Mouse (Mus musculus) forebrain, embryonic 11.5 days (tissue): ENCODE data around the gene Cchcr1. TPM values are rescaled to one million over a fixed set of nuclear protein-coding genes. Genes with fewer than 3 reads are reported as not detected.
"Not testable (repeated sequence)": the region's sequence is repeated elsewhere in the genome, so short reads cannot be mapped to it uniquely, and the experiment has no call there.

Experiments used
- ATAC-seq: fragments of 200-750 bp; cut with Nextera tagmentation; replicated peaks from 2 replicates; pipeline ENCODE4 v1.8.0; 2017; ENCODE audit warnings: moderate TSS enrichment; ENCODE audit not compliant: low FRiP score
- DNase-seq: peaks from one replicate; pipeline ENCODE4 v3.0.0-alpha.2; 2017; ENCODE audit warnings: low spot score
- H3K27ac ChIP-seq: fragments of 300-500 bp; sonication (generic); 2 replicates; pipeline ENCODE4 v1.5.1; 2014; ENCODE audit warnings: low read depth, low read length
- H3K27me3 ChIP-seq: fragments of 300-500 bp; sonication (generic); 2 replicates; pipeline ENCODE4 v1.6.1; 2014; ENCODE audit warnings: mild to moderate bottlenecking, low read length, mixed read lengths; ENCODE audit not compliant: control insufficient read depth, insufficient read depth
- H3K36me3 ChIP-seq: fragments of 300-500 bp; sonication (generic); 2 replicates; pipeline ENCODE4 v1.6.1; 2014; ENCODE audit warnings: mild to moderate bottlenecking, low read length, moderate library complexity, mixed read lengths; ENCODE audit not compliant: control insufficient read depth, insufficient read depth
- H3K4me1 ChIP-seq: fragments of 300-500 bp; sonication (generic); replicated peaks from 2 replicates; pipeline ENCODE4 v1.6.1; 2014; ENCODE audit warnings: low read length, mixed read lengths; ENCODE audit not compliant: control insufficient read depth, insufficient read depth
- H3K4me2 ChIP-seq: fragments of 300-500 bp; sonication (generic); 2 replicates; pipeline ENCODE4 v1.6.1; 2014; ENCODE audit warnings: low read depth, mild to moderate bottlenecking, low read length, moderate library complexity, mixed read lengths; ENCODE audit not compliant: severe bottlenecking
- H3K4me3 ChIP-seq: fragments of 300-500 bp; sonication (generic); 2 replicates; pipeline ENCODE4 v1.5.1; 2014; ENCODE audit warnings: low read depth, low read length
- H3K9ac ChIP-seq: fragments of 300-500 bp; sonication (generic); 2 replicates; pipeline ENCODE4 v1.6.1; 2014; ENCODE audit warnings: low read length
- H3K9me3 ChIP-seq: fragments of 300-500 bp; sonication (generic); 2 replicates; pipeline ENCODE4 v1.6.1; 2016; ENCODE audit warnings: low read length, mixed read lengths; ENCODE audit not compliant: control insufficient read depth
- WGBS: fragments of 180-500 bp; shearing (Covaris S2); extraction: QIAGEN DNeasy Blood & Tissue Kit; methylation state at CpG from one replicate; pipeline ENCODE4 v1.1.7; 2014; 5-methylcytosine and 5-hydroxymethylcytosine counted together
- polyA plus RNA-seq: library from polyadenylated mRNA; unstranded; fragments of >200 nt; fragmentation: Nextera tagmentation; extraction: Ambion mirVana; gene quantifications from 2 replicates; pipeline ENCODE4 v1.2.1, GENCODE M21; 2014

Cchcr1 gene
- polyA plus RNA-seq, 1 experiment from 2014 or later: 18.2 TPM

DNA sequence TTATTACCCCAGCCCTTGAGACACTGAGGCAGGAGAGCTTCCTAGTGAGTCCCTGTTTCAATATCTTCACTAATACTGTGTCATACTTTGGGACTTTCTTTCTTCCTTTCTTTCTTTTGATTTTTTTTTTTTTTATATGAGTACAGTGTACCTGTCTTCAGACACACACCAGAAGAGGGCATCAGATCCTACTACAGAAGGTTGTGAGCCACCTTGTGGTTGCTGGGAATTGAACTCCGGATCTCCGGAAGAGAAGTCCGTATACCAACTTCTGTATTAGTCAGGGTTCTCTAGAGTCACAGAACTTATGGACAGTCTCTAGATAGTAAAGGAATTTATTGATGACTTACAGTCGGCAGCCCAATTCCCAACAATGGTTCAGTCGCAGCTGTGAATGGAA is 8.6 kb upstream of the Cchcr1 start:
- DNase-seq, H3K27ac ChIP-seq, H3K4me1 ChIP-seq, H3K4me3 ChIP-seq, H3K36me3 ChIP-seq, H3K9me3 ChIP-seq, H3K4me2 ChIP-seq, ATAC-seq, H3K9ac ChIP-seq: not testable (repeated sequence)
- WGBS: 43% methylated on average over 5 of the region's 5 CpGs
- peaks cover 25% of the 10 kb centered on the region for H3K27me3 ChIP-seq

DNA sequence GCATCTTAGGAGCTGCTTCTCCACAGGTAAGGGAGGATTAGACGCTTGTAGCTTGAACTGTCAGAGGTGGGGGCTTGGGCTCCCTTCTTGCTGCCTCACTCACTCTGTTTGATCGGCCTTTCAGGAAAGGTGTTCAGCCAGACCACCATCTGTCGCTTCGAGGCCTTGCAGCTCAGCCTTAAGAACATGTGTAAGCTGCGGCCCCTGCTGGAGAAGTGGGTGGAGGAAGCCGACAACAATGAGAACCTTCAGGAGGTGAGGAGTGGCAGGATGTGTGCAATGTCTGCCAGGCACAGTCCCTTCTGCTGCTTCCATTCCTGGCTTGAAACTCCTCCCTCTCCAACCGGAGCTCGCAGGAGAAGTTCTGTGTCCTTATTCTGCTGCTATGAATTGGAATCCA is 7.6 kb upstream of the Cchcr1 start:
- H3K4me2 ChIP-seq: no peak overlapping the region
- peaks cover 25% of the 10 kb centered on the region for H3K27me3 ChIP-seq
- H3K9me3 ChIP-seq: no peaks in the 10 kb centered on the region
- DNase-seq (no peak), ATAC-seq (0 out of 2 replicates have a peak, but pooled peaks have one; percentile 26)
- WGBS: 34% methylated on average over 8 of the region's 8 CpGs
- no peaks in the 10 kb centered on the region for H3K36me3 ChIP-seq
- no peaks in the 10 kb centered on the region; the same call in 1 of the 2 replicates for H3K4me1 ChIP-seq
- peak overlapping the region; percentile 27; the same call in 1 of the 2 replicates for H3K9ac ChIP-seq
- H3K27ac ChIP-seq: no peak overlapping the region
- no peak overlapping the region for H3K4me3 ChIP-seq

DNA sequence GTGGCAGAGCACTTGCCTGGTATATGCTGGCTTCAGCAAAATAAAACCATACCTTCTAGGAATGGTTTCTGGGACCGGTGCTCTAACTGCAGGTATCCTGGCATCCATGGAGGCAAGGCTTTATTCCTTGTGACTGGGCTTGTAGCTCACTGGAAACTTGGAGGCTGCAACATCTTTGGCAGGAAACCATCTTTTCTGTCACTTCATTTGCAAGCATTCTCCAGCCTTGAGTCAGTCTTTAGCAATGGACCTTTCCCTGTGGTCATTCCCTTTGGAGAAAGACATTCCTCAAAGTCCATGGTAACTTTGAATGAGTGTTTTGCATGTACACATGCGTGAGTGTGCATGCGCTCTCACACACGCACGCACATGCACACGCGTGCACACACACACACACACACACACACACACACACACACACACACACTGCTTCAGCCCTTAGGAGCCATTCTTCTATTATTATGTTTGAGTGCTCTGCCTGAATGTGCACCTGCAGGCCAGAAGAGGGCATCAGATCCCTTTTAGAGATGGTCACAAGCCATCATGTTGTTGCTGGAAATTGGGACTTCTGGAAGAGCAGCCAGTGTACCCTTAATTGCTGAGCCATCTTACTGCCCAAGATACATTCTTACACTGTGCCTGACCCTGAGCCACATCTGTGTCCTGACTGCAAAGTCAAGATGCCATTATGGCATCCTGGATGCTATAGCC is 3.8 kb upstream of the Cchcr1 start:
- peaks cover 17% of the 10 kb centered on the region for H3K4me1 ChIP-seq
- peaks cover 2% of the 10 kb centered on the region; the same call in 1 of the 2 replicates for H3K27me3 ChIP-seq
- H3K4me2 ChIP-seq: no peak overlapping the region
- no peak overlapping the region for H3K9ac ChIP-seq
- no peaks in the 10 kb centered on the region for H3K9me3 ChIP-seq
- H3K27ac ChIP-seq: no peak overlapping the region
- no peak for DNase-seq
- WGBS: 94% methylated on average over 7 of the region's 7 CpGs
- no peak for ATAC-seq
- no peaks in the 10 kb centered on the region for H3K36me3 ChIP-seq
- no peak overlapping the region for H3K4me3 ChIP-seq

DNA sequence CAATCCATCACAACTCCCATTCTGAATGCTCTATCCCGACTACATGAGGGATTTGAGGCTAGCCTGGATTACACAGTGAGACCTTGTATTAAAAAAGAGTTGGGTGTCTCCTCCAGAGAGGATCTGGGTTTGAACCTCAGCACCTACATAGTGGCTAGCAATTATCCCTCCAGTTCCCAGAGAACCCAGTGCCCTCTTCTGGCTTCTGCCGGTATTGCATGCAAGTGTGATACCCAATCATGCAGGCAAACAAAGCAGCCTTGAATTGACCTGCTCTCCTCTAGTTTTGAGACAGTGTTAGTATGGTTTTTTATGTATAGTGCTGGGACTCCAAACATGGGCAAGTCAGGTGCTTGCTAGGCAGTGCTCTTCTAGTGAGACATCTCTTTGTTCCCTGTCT is 3.0 kb upstream of the Cchcr1 start:
- no peaks in the 10 kb centered on the region for H3K9me3 ChIP-seq
- H3K36me3 ChIP-seq: no peaks in the 10 kb centered on the region
- no peak overlapping the region for H3K27ac ChIP-seq

DNA sequence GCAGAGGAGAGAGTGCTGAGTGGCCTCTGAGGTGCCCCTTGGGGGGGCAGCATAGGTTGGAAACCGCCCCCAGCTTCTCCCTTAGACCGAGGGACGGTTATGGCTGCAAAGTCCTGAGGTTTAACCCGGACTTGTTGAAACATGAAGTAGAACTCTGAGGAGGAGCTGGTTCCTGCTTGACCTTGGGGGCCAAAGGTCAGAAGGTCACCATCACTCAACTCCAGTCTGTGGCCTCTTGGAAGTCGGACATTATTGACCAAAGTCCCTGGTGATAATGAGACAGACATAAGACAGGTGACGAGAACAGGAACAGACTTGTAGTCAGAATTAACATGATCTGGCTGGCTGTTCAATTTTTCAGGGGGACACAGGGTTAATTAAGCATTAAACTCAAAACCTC is 2.1 kb upstream of the Cchcr1 start:
- 69% methylated on average over 6 of the region's 6 CpGs for WGBS
- H3K27ac ChIP-seq: no peak overlapping the region
- H3K4me1 ChIP-seq: peaks cover 18% of the 10 kb centered on the region
- H3K9ac ChIP-seq: peak overlapping the region; percentile 61
- DNase-seq: no peak
- no peak for ATAC-seq
- H3K9me3 ChIP-seq: no peaks in the 10 kb centered on the region
- H3K4me2 ChIP-seq: peak overlapping the region; percentile 62; the same call in 1 of the 2 replicates
- no peaks in the 10 kb centered on the region for H3K36me3 ChIP-seq
- H3K4me3 ChIP-seq: no peak overlapping the region
- H3K27me3 ChIP-seq: no peaks in the 10 kb centered on the region

More for the DNA sequence above, 3.0 kb upstream of the Cchcr1 start:
- H3K4me3 ChIP-seq: no peak overlapping the region
- H3K27me3 ChIP-seq: peaks cover under 1% of the 10 kb centered on the region; the same call in 1 of the 2 replicates
- WGBS: 12% methylated on average over 2 of the region's 2 CpGs
- DNase-seq (peak; percentile 87), ATAC-seq (no peak)
- H3K4me1 ChIP-seq: peaks cover 18% of the 10 kb centered on the region
- H3K9ac ChIP-seq: no peak overlapping the region
- no peak overlapping the region for H3K4me2 ChIP-seq

DNA sequence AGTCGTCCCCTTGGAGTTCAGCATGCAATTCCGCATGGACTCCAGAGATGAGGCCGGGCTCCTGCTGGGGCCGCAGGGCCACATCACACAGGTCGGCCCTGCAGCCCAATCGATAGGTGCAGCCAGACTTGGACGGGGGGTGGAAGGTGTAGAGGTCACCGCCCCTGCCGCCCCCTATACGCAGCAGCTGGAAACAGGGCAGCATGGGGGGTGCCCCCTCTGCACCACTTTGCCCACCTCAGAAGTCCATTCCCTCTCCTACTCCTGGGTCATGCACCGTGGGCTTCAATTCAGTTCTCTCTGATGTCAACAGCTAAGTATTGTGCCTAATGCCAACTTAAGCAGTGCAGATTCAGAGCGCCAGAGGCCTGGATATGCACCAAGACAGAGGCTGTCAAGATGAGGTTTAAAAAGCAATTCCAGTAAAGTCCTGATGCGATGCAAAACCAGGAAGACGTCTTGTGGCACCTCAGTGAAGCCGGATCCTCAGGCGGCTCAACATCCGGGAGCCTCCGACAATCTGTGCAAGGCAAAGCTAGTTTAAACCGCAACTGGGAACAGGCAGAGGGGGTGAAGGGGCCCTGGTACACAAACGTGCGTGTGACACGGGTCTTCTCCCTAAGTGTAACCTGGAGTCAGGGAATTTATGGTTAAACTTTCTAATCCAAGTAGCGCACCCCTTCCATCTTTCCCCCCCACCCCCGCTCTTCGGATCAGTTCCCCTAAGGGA is 824 bp upstream of the Cchcr1 start:
- Histone ChIP-seq H3K27me3 (no peaks in the 10 kb centered on the region), H3K4me1 (peaks cover 18% of the 10 kb centered on the region), H3K27ac (no peak overlapping the region), H3K4me2 (peak overlapping the region; percentile 62), H3K36me3 (no peaks in the 10 kb centered on the region), H3K4me3 (peak overlapping the region; percentile 54), H3K9ac (peak overlapping the region; percentile 61), H3K9me3 (no peaks in the 10 kb centered on the region)
- peak; percentile 31 for ATAC-seq
- DNase-seq: peak; percentile 74
- WGBS: 7% methylated on average over 25 of the region's 25 CpGs

DNA sequence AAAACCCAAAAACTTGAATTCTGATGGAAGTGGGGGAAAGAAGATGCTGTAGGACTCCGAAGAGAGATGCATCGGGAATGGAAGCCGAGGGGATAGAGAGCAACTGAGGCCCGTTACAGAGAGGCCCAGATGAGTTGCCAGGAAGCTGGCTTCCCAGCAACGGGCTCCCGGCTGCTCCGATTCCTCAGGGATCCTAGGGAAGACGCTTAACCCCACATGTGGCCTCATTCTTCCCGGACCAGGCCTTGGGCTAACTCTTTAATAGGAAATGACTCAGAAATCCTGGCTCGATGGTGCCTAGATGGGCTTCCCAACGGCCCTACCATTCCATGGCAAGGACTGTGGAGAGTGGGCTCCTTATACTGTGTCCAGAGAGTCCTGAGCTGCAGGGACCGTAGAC is 626 bp downstream of the Cchcr1 start:
- ATAC-seq (no peak), DNase-seq (peak; percentile 55)
- no peaks in the 10 kb centered on the region for H3K27me3 ChIP-seq
- WGBS: 8% methylated on average over 12 of the region's 12 CpGs
- no peaks in the 10 kb centered on the region for H3K36me3 ChIP-seq
- peak overlapping the region; percentile 54 for H3K4me3 ChIP-seq
- H3K9ac ChIP-seq: peak overlapping the region; percentile 64
- no peak overlapping the region for H3K27ac ChIP-seq
- H3K9me3 ChIP-seq: no peaks in the 10 kb centered on the region
- H3K4me1 ChIP-seq: peaks cover 18% of the 10 kb centered on the region
- peak overlapping the region; percentile 62 for H3K4me2 ChIP-seq

DNA sequence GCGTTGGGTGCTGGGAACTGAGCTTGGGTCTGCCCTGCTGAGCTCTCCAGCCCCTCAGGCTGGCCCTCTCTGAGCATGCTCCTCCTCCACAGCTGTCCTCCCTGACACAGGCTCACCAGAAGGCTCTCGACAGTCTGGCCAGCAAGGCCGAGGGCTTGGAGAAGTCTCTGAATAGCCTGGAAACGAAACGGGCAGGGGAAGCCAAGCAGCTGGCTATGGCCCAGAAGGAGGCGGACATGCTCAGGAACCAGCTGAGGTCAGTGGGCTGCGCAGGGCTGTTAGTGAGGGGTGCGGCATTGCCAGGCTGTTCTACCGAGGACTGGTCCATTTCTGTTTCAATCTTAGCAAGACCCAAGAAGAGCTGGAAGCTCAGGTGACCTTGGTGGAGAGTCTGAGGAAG is 7.5 kb downstream of the Cchcr1 start:
- Histone ChIP-seq H3K4me2 (no peak overlapping the region), H3K4me3 (no peak overlapping the region), H3K36me3 (no peaks in the 10 kb centered on the region; the same call in 1 of the 2 replicates), H3K9ac (no peak overlapping the region), H3K9me3 (no peaks in the 10 kb centered on the region), H3K27me3 (no peaks in the 10 kb centered on the region), H3K27ac (no peak overlapping the region), H3K4me1 (no peaks in the 10 kb centered on the region)
- ATAC-seq (no peak), DNase-seq (no peak)
- WGBS: 89% methylated on average over 9 of the region's 9 CpGs
